Comparison of ENCODE assay signal across 27 mouse cellular contexts in genomic region chr3:64141878-64142508, GRCm38 (mm10). TPM values are rescaled to one million over a fixed set of nuclear protein-coding genes. Genes with fewer than 3 reads are reported as not detected.
DNase-seq lines count a peak whose midpoint lies in the region; ATAC-seq lines count a peak whose summit lies in the region.
"Had no signal": no experiment of that assay in that cellular context is flagged by ENCODE, and none has a peak within 500 bp of the region (broad histone marks: within the 10 kb centered on the region; RNA-seq: fewer than 3 reads in every experiment).

Gene Vmn2r2, minus strand, starts transcription at chr3:64141928.

- WGBS in forebrain, embryonic 13.5 days, result 65% methylated on average over 2 of the region's 2 CpGs
- 83% methylated on average over 2 of the region's 2 CpGs for WGBS in forebrain, embryonic 11.5 days
- 72% methylated on average over 2 of the region's 2 CpGs for WGBS in neural tube, embryonic 15.5 days

- peak; percentile 63; the same call in 1 of the 2 replicates for ATAC-seq in forebrain, embryonic 13.5 days
- no peak; the same call in 1 of the 2 replicates for ATAC-seq in forebrain, embryonic 11.5 days (replicated peaks; ENCODE audit: low FRiP score)
- ATAC-seq in neural tube, embryonic 15.5 days (ENCODE audit: low FRiP score), result peak; percentile 72

- H3K4me1 ChIP-seq in forebrain, embryonic 13.5 days, result no peaks in the 10 kb centered on the region
- H3K4me1 ChIP-seq in forebrain, embryonic 11.5 days (replicated peaks; ENCODE audit: control insufficient read depth, insufficient read depth, low read length), result no peaks in the 10 kb centered on the region
- H3K4me1 ChIP-seq in neural tube, embryonic 15.5 days, result no peaks in the 10 kb centered on the region
- H3K4me1 ChIP-seq: heart, embryonic 13.5 days; liver, embryonic 15.5 days had no signal

- no peaks in the 10 kb centered on the region for H3K36me3 ChIP-seq in forebrain, embryonic 13.5 days (ENCODE audit: poor library complexity, severe bottlenecking)
- no peaks in the 10 kb centered on the region for H3K36me3 ChIP-seq in forebrain, embryonic 11.5 days (ENCODE audit: control insufficient read depth, insufficient read depth, low read length)
- H3K36me3 ChIP-seq in neural tube, embryonic 15.5 days, result no peaks in the 10 kb centered on the region
- H3K36me3 ChIP-seq: heart, embryonic 13.5 days; liver, embryonic 15.5 days had no signal

- no peak within 1 kb of the TSS for H3K4me2 ChIP-seq in forebrain, embryonic 13.5 days
- H3K4me2 ChIP-seq in forebrain, embryonic 11.5 days (ENCODE audit: low read depth, low read length, severe bottlenecking), result no peak within 1 kb of the TSS
- no peak within 1 kb of the TSS for H3K4me2 ChIP-seq in neural tube, embryonic 15.5 days
- H3K4me2 ChIP-seq: heart, embryonic 13.5 days; liver, embryonic 15.5 days had no signal

- H3K27ac ChIP-seq in forebrain, embryonic 13.5 days, result no peak within 1 kb of the TSS
- no peak within 1 kb of the TSS for H3K27ac ChIP-seq in forebrain, embryonic 11.5 days (ENCODE audit: low read depth, low read length)
- no peak within 1 kb of the TSS for H3K27ac ChIP-seq in neural tube, embryonic 15.5 days (replicated peaks)
- H3K27ac ChIP-seq: heart, embryonic 13.5 days; liver, embryonic 15.5 days had no signal

- no peaks in the 10 kb centered on the region for H3K9me3 ChIP-seq in forebrain, embryonic 13.5 days (replicated peaks)
- no peaks in the 10 kb centered on the region for H3K9me3 ChIP-seq in forebrain, embryonic 11.5 days (ENCODE audit: control insufficient read depth, low read length)
- no peaks in the 10 kb centered on the region for H3K9me3 ChIP-seq in neural tube, embryonic 15.5 days (replicated peaks)
- H3K9me3 ChIP-seq: heart, embryonic 13.5 days; liver, embryonic 15.5 days had no signal

- H3K9ac ChIP-seq in forebrain, embryonic 13.5 days, result no peak within 1 kb of the TSS
- no peak within 1 kb of the TSS for H3K9ac ChIP-seq in forebrain, embryonic 11.5 days (ENCODE audit: low read length)
- H3K9ac ChIP-seq in neural tube, embryonic 15.5 days (replicated peaks), result no peak within 1 kb of the TSS
- H3K9ac ChIP-seq: heart, embryonic 13.5 days; liver, embryonic 15.5 days had no signal

- H3K4me3 ChIP-seq in forebrain, embryonic 13.5 days, result no peak within 1 kb of the TSS
- H3K4me3 ChIP-seq in forebrain, embryonic 11.5 days (ENCODE audit: low read depth, low read length), result no peak within 1 kb of the TSS
- no peak within 1 kb of the TSS for H3K4me3 ChIP-seq in neural tube, embryonic 15.5 days (replicated peaks)
- H3K4me3 ChIP-seq: heart, embryonic 13.5 days; liver, embryonic 15.5 days had no signal

- no peaks in the 10 kb centered on the region for H3K27me3 ChIP-seq in forebrain, embryonic 13.5 days
- H3K27me3 ChIP-seq in forebrain, embryonic 11.5 days (ENCODE audit: control insufficient read depth, insufficient read depth, low read length), result no peaks in the 10 kb centered on the region
- H3K27me3 ChIP-seq in neural tube, embryonic 15.5 days (replicated peaks), result no peaks in the 10 kb centered on the region
- H3K27me3 ChIP-seq: CH12.LX; heart, embryonic 13.5 days; liver, embryonic 15.5 days had no signal

- no peak for DNase-seq in forebrain, embryonic 11.5 days (ENCODE audit: low spot score)
- DNase-seq in layer of hippocampus, adult 9-11 months, result peak; percentile 4
- no peak for DNase-seq in layer of hippocampus, postnatal 25 days (ENCODE audit: extremely low spot score in 1 of 2, low spot score in 1 of 2)
- peak; percentile 2 for DNase-seq in retina, postnatal 1 day
- no peak for DNase-seq in retina, embryonic 14.5 days (ENCODE audit: low spot score)
- DNase-seq in lung, postnatal 36 days, result no peak
- DNase-seq: adrenal gland, postnatal 25 days; cerebellum, adult 2 months; heart, adult 11 months; kidney, adult 8-10 months; kidney, postnatal 14 days; thymus, postnatal 14 days had no signal

RNA-seq across cellular contexts. Expression of gene Vmn2r2, which starts in this region (rescaled TPM):
- 0.05 TPM in 2 replicates for polyA plus RNA-seq in forebrain, embryonic 13.5 days (2015; fragmentation: Nextera tagmentation; extraction: Ambion mirVana)
- polyA plus RNA-seq in forebrain, embryonic 11.5 days (2014; fragmentation: Nextera tagmentation; extraction: Ambion mirVana), result not detected in 2 replicates
- total RNA-seq in layer of hippocampus, postnatal 25 days (2021), result not detected
- polyA plus RNA-seq in neural tube, embryonic 15.5 days (2015; fragmentation: Nextera tagmentation; extraction: Ambion mirVana), result 0.09 TPM in 1 of 2 replicates, not detected in the other
- total RNA-seq: adrenal gland, postnatal 25 days; CH12.LX; gastrocnemius, adult 8-10 months; heart, postnatal 25 days; layer of hippocampus, postnatal 14 days; left cerebral cortex, postnatal 14 days; megakaryocyte progenitor cell, adult 5-6 weeks; MEL had no signal
- polyA plus RNA-seq: heart, embryonic 13.5 days; intestine, embryonic 14.5 days; liver, embryonic 15.5 days; lung, embryonic 16.5 days; small intestine, adult 2 months; testis, adult 2 months had no signal

Comparison
In these comparisons a context has a peak if more than half of its experiments do, and no peak if none do; other contexts are left out.
1. DNase-seq: peak in layer of hippocampus, adult 9-11 months (single experiment) and retina, postnatal 1 day (single experiment); none in forebrain, embryonic 11.5 days (single experiment), layer of hippocampus, postnatal 25 days (0 of 2), retina, embryonic 14.5 days (single experiment) and lung, postnatal 36 days (single experiment).
2. Peak in ATAC-seq in forebrain, embryonic 13.5 days; RNA of the gene not detected or under 1 TPM.
3. Peak in ATAC-seq in neural tube, embryonic 15.5 days; RNA of the gene not detected or under 1 TPM.